Mouse (Mus musculus) WW6 (cell line): ENCODE measurements at regions not wholly inside any gene's neighbourhood (a gene's known extent, or its start where the extent isn't known, plus 50 kb on each side); places are given as distances from the start of the nearest gene placed in this dataset.

Source experiments
- DNase-seq: peaks from one replicate; pipeline ENCODE4 v3.0.0-alpha.2; 2013; ENCODE audit warnings: low read depth, low spot score

GRCm38 (mm10) chr3:56793054-56793453 lies 508.7 kb downstream of the Tm4sf1 start:
- DNase-seq: no peak

- no peak for DNase-seq
Observed at GRCm38 (mm10) chr3:56789155-56789554, 512.6 kb downstream of the Tm4sf1 start.

- DNase-seq: no peak
Observed at GRCm38 (mm10) chr3:56773920-56774319, 527.9 kb downstream of the Tm4sf1 start.

GRCm38 (mm10) chr3:56770225-56770624 lies 531.6 kb downstream of the Tm4sf1 start:
- no peak for DNase-seq

- no peak for DNase-seq
Observed at GRCm38 (mm10) chr3:56767133-56767532, 534.7 kb downstream of the Tm4sf1 start.

GRCm38 (mm10) chr3:56764336-56764735 lies 537.5 kb downstream of the Tm4sf1 start:
- DNase-seq: no peak

GRCm38 (mm10) chr3:56763896-56764295 lies 537.9 kb downstream of the Tm4sf1 start:
- DNase-seq: no peak

GRCm38 (mm10) chr3:56753654-56754053 lies 548.1 kb downstream of the Tm4sf1 start:
- no peak for DNase-seq

- no peak for DNase-seq
Observed at GRCm38 (mm10) chr3:56751926-56752325, 549.9 kb downstream of the Tm4sf1 start.

- no peak for DNase-seq
Observed at GRCm38 (mm10) chr3:56740902-56741301, 557.4 kb upstream of the Nbea start.

- no peak for DNase-seq
Observed at GRCm38 (mm10) chr3:56739451-56739850, 556.0 kb upstream of the Nbea start.

- no peak for DNase-seq
Observed at GRCm38 (mm10) chr3:56730849-56731248, 547.3 kb upstream of the Nbea start.

- no peak for DNase-seq
Observed at GRCm38 (mm10) chr3:56724991-56725390, 541.5 kb upstream of the Nbea start.

GRCm38 (mm10) chr3:56708260-56708659 lies 524.8 kb upstream of the Nbea start:
- no peak for DNase-seq

GRCm38 (mm10) chr3:56707312-56707711 lies 523.8 kb upstream of the Nbea start:
- DNase-seq: no peak

GRCm38 (mm10) chr3:56706038-56706437 lies 522.5 kb upstream of the Nbea start:
- no peak for DNase-seq

GRCm38 (mm10) chr3:56698941-56699340 lies 515.4 kb upstream of the Nbea start:
- no peak for DNase-seq

GRCm38 (mm10) chr3:56698248-56698647 lies 514.7 kb upstream of the Nbea start:
- peak; percentile 4 for DNase-seq

- DNase-seq: no peak
Observed at GRCm38 (mm10) chr3:56681031-56681430, 497.5 kb upstream of the Nbea start.

GRCm38 (mm10) chr3:56668829-56669228 lies 485.3 kb upstream of the Nbea start:
- no peak for DNase-seq

- DNase-seq: no peak
Observed at GRCm38 (mm10) chr3:56660594-56660993, 477.1 kb upstream of the Nbea start.

- DNase-seq: no peak
Observed at GRCm38 (mm10) chr3:56647313-56647712, 463.8 kb upstream of the Nbea start.
